Mouse (Mus musculus): Measurements from ENCODE around the gene H2-T3. TPM values are rescaled to one million over a fixed set of nuclear protein-coding genes. Genes with fewer than 3 reads are reported as not detected.
"Not testable (repeated sequence)": the region's sequence is repeated elsewhere in the genome, so short reads cannot be mapped to it uniquely, and the experiment has no call there.

H2-T3 gene
- total RNA-seq, 2 experiments from 2014 or later: 0.34 TPM; not detected in 1

- DNase-seq; intact Hi-C loops (cut with DNase I): not testable (repeated sequence)
Observed at GRCm38 (mm10) chr17:36136299-36136848, 53.7 kb downstream of the H2-T3 start.

Other genes starting within 250 kb of the H2-T3 start
- gene Abcf1, start 220.5 kb downstream of the H2-T3 start, total RNA-seq (2021): 10 to 100 TPM; 64.0 to 67.4 TPM
- gene Gnl1, start 210.4 kb downstream of the H2-T3 start, total RNA-seq (2021): 10 to 100 TPM; 32.8 to 33.1 TPM
- 10 to 100 TPM in 1 of 2 experiments, 1 to 10 TPM in 1; 7.9 to 11.0 TPM for gene Prr3, start 210.1 kb downstream of the H2-T3 start, total RNA-seq (2021)
- gene H2-T24, start 169.7 kb downstream of the H2-T3 start, total RNA-seq (2021): 1 to 10 TPM; 2.2 to 3.3 TPM
- gene H2-T23, start 157.4 kb downstream of the H2-T3 start, total RNA-seq (2021): 10 to 100 TPM; 16.6 TPM
- 10 to 100 TPM; 11.0 to 11.8 TPM for gene H2-T22, start 147.5 kb downstream of the H2-T3 start, total RNA-seq (2021)
- under 1 TPM in 1 of 2 experiments, not detected in 1; 0.15 TPM for gene Gm6034, start 147.3 kb downstream of the H2-T3 start, total RNA-seq (2021)
- 1 to 10 TPM; 2.1 to 2.4 TPM for gene Gm11127, start 131.9 kb downstream of the H2-T3 start, total RNA-seq (2021)
- gene Gm19684, start 68.6 kb downstream of the H2-T3 start, total RNA-seq (2021): under 1 TPM in 1 of 2 experiments, not detected in 1; 0.26 TPM
- gene Gm7030, start 60.9 kb downstream of the H2-T3 start, total RNA-seq (2021): not detected
- under 1 TPM in 1 of 2 experiments, not detected in 1; 0.24 TPM for gene Gm8909, start 21.8 kb downstream of the H2-T3 start, total RNA-seq (2021)
- 10 to 100 TPM; 33.4 to 34.7 TPM for gene Rpp21, start 67.8 kb upstream of the H2-T3 start, total RNA-seq (2021)
- gene Trim39, start 82.0 kb upstream of the H2-T3 start, total RNA-seq (2021): 1 to 10 TPM; 7.8 to 8.0 TPM
- gene H2-M10.2, start 96.2 kb upstream of the H2-T3 start, total RNA-seq (2021): not detected
- gene H2-M10.1, start 135.9 kb upstream of the H2-T3 start, total RNA-seq (2021): not detected
- not detected for gene H2-M10.3, start 178.1 kb upstream of the H2-T3 start, total RNA-seq (2021)